Mouse (Mus musculus) heart, postnatal 0 days (tissue): ENCODE results near the gene Nrg4. TPM values are rescaled to one million over a fixed set of nuclear protein-coding genes. Genes with fewer than 3 reads are reported as not detected.

Experiments
- ATAC-seq: fragments of 200-750 bp; cut with Nextera tagmentation; 2 replicates; pipeline ENCODE4 v1.8.0; 2017; ENCODE audit warnings: low read depth, moderate number of reproducible peaks, moderate library complexity; ENCODE audit not compliant: insufficient read depth
- DNase-seq: peaks from one replicate; pipeline ENCODE4 v3.0.0-alpha.2; 2016; ENCODE audit warnings: low spot score
- H3K27ac ChIP-seq: fragments of 300-500 bp; sonication (generic); 2 replicates; pipeline ENCODE4 v1.5.1; 2014; ENCODE audit warnings: low read depth, mild to moderate bottlenecking
- H3K27me3 ChIP-seq: fragments of 300-500 bp; sonication (generic); 2 replicates; pipeline ENCODE4 v1.6.1; 2014; ENCODE audit warnings: low read length, mixed read lengths; ENCODE audit not compliant: control insufficient read depth, insufficient read depth
- H3K36me3 ChIP-seq: fragments of 300-500 bp; sonication (generic); replicated peaks from 2 replicates; pipeline ENCODE4 v1.6.1; 2014; ENCODE audit warnings: low read length, mixed read lengths; ENCODE audit not compliant: control insufficient read depth, insufficient read depth
- H3K4me1 ChIP-seq: fragments of 300-500 bp; sonication (generic); 2 replicates; pipeline ENCODE4 v1.6.1; 2014; ENCODE audit warnings: antibody characterized with exemption; ENCODE audit not compliant: control insufficient read depth, insufficient read depth
- H3K4me2 ChIP-seq: fragments of 300-500 bp; sonication (generic); 2 replicates; pipeline ENCODE4 v1.6.1; 2014; ENCODE audit warnings: low read depth, mild to moderate bottlenecking, low read length, moderate library complexity
- H3K4me3 ChIP-seq: fragments of 300-500 bp; sonication (generic); 2 replicates; pipeline ENCODE4 v1.5.1; 2014; ENCODE audit warnings: low read depth, low read length
- H3K9ac ChIP-seq: fragments of 300-500 bp; sonication (generic); replicated peaks from 2 replicates; pipeline ENCODE4 v1.6.1; 2014; ENCODE audit warnings: low read depth, low read length, mixed read lengths
- H3K9me3 ChIP-seq: fragments of 300-500 bp; sonication (generic); replicated peaks from 2 replicates; pipeline ENCODE4 v1.6.1; 2016; ENCODE audit warnings: low read length; ENCODE audit not compliant: control insufficient read depth
- CTCF ChIP-seq: IDR thresholded peaks from 2 replicates; pipeline ENCODE4 v1.5.1; 2016; ENCODE audit warnings: antibody characterized with exemption, control low read depth, low read depth
- EP300 ChIP-seq: IDR thresholded peaks from 2 replicates; pipeline ENCODE4 v1.6.1; 2016; ENCODE audit warnings: antibody characterized with exemption, low read depth
- WGBS: fragments of 180-500 bp; shearing (Covaris S2); extraction: QIAGEN DNeasy Blood & Tissue Kit; methylation state at CpG from one replicate; pipeline ENCODE4 v1.1.7; 2014; 5-methylcytosine and 5-hydroxymethylcytosine counted together
- polyA plus RNA-seq: library from polyadenylated mRNA; unstranded; fragments of >200 nt; fragmentation: Nextera tagmentation; extraction: Ambion mirVana; gene quantifications from 2 replicates; pipeline ENCODE4 v1.2.1, GENCODE M21; 2015
- total RNA-seq: library from RNA; depleted of rRNA; stranded (reverse); fragments of >200 nt; gene quantifications from 2 replicates; pipeline ENCODE4 v1.2.3, GENCODE M21; 2014; ENCODE audit warnings: low replicate concordance

Nrg4 gene
- total and polyA plus RNA-seq, 2 experiments from 2014 or later: 1.3 TPM; not detected in 1

- Histone ChIP-seq H3K27ac (no peak overlapping the region), H3K4me3 (no peak overlapping the region), H3K27me3 (no peaks in the 10 kb centered on the region), H3K36me3 (no peaks in the 10 kb centered on the region), H3K4me1 (no peaks in the 10 kb centered on the region), H3K9me3 (no peaks in the 10 kb centered on the region), H3K9ac (no peak overlapping the region), H3K4me2 (no peak overlapping the region)
- no peak for DNase-seq
- TF ChIP-seq CTCF (no peak), EP300 (no peak)
- no peak for ATAC-seq
- WGBS: 71% methylated on average over 7 of the region's 7 CpGs
Observed at GRCm38 (mm10) chr9:55344165-55344564, 17.5 kb upstream of the Nrg4 start.

GRCm38 (mm10) chr9:55332949-55333348 is 6.3 kb upstream of the Nrg4 start:
- peak overlapping the region; percentile 12 for H3K4me2 ChIP-seq
- TF ChIP-seq CTCF: peak; percentile 16; the same call in 1 of the 2 replicates
- no peak for TF ChIP-seq EP300
- WGBS: 27% methylated on average over 7 of the region's 7 CpGs
- no peaks in the 10 kb centered on the region for H3K4me1 ChIP-seq
- no peak overlapping the region for H3K27ac ChIP-seq
- H3K9ac ChIP-seq: 0 out of 2 replicates have a peak overlapping the region, but pooled peaks have one; percentile 4
- H3K27me3 ChIP-seq: peaks cover 14% of the 10 kb centered on the region
- DNase-seq (peak; percentile 45), ATAC-seq (peak; percentile 77; the same call in 1 of the 2 replicates)
- H3K4me3 ChIP-seq: 0 out of 2 replicates have a peak overlapping the region, but pooled peaks have one; percentile 10
- no peaks in the 10 kb centered on the region for H3K36me3 ChIP-seq
- H3K9me3 ChIP-seq: no peaks in the 10 kb centered on the region

- 34% methylated on average over 5 of the region's 5 CpGs for WGBS
- no peaks in the 10 kb centered on the region for H3K36me3 ChIP-seq
- ATAC-seq (no peak; the same call in 1 of the 2 replicates), DNase-seq (no peak)
- no peaks in the 10 kb centered on the region for H3K4me1 ChIP-seq
- no peaks in the 10 kb centered on the region for H3K9me3 ChIP-seq
- H3K27ac ChIP-seq: no peak overlapping the region
- 0 out of 2 replicates have a peak overlapping the region, but pooled peaks have one; percentile 10 for H3K4me3 ChIP-seq
- H3K27me3 ChIP-seq: peaks cover 18% of the 10 kb centered on the region
- TF ChIP-seq EP300 (no peak), CTCF (no peak)
- H3K9ac ChIP-seq: 0 out of 2 replicates have a peak overlapping the region, but pooled peaks have one; percentile 4
- peak overlapping the region; percentile 12 for H3K4me2 ChIP-seq
Observed at GRCm38 (mm10) chr9:55332476-55332875, 5.8 kb upstream of the Nrg4 start.

DNA sequence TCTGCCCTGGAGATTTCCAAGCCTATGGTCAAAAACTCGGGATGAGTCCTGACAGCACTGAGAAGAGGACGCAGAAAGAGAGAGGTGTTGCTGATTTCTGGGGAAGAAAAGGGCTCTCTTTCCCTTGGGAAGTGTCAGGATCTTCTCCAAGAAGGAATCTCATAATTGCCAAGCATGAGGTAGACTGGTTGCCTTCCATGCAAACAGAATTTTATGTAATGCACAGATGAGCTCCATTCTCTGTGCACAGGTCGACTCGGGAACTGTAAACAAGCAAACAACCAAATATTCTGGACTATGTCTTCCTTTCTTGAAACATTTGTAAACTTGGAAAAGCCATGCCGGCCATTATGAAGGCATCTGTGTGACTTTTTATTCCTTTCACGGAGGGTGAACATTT is 2.8 kb upstream of the Nrg4 start:
- H3K36me3 ChIP-seq: no peaks in the 10 kb centered on the region
- DNase-seq (no peak), ATAC-seq (no peak)
- no peak overlapping the region for H3K4me3 ChIP-seq
- peaks cover 36% of the 10 kb centered on the region for H3K27me3 ChIP-seq
- H3K27ac ChIP-seq: no peak overlapping the region
- TF ChIP-seq CTCF (no peak), EP300 (no peak)
- 72% methylated on average over 6 of the region's 6 CpGs for WGBS
- H3K9ac ChIP-seq: no peak overlapping the region
- no peak overlapping the region for H3K4me2 ChIP-seq
- H3K4me1 ChIP-seq: no peaks in the 10 kb centered on the region
- H3K9me3 ChIP-seq: no peaks in the 10 kb centered on the region

- Histone ChIP-seq H3K9ac (no peak overlapping the region), H3K36me3 (no peaks in the 10 kb centered on the region), H3K27me3 (peaks cover 45% of the 10 kb centered on the region), H3K4me1 (no peaks in the 10 kb centered on the region), H3K9me3 (no peaks in the 10 kb centered on the region), H3K4me2 (no peak overlapping the region), H3K4me3 (no peak overlapping the region), H3K27ac (no peak overlapping the region)
- TF ChIP-seq EP300: no peak
- no peak for TF ChIP-seq CTCF
- DNase-seq: no peak
- WGBS: 35% methylated on average over 14 of the region's 14 CpGs
- no peak for ATAC-seq
Observed at GRCm38 (mm10) chr9:55328151-55328918, 1.7 kb upstream of the Nrg4 start.
